Mouse (Mus musculus) forebrain, postnatal 0 days (tissue): ENCODE data around the gene Gzmm. TPM values are rescaled to one million over a fixed set of nuclear protein-coding genes. Genes with fewer than 3 reads are reported as not detected.

Source experiments
- ATAC-seq: fragments of 200-750 bp; cut with Nextera tagmentation; 2 replicates; pipeline ENCODE4 v1.8.0; 2017; ENCODE audit warnings: mild to moderate bottlenecking, moderate library complexity
- DNase-seq: peaks from one replicate; pipeline ENCODE4 v3.0.0-alpha.2; 2015
- H3K27ac ChIP-seq: fragments of 300-500 bp; sonication (generic); 2 replicates; pipeline ENCODE4 v1.5.1; 2014; ENCODE audit warnings: low read depth, mild to moderate bottlenecking, antibody characterized with exemption, low read length, moderate library complexity, mixed read lengths
- H3K27me3 ChIP-seq: fragments of 300-500 bp; sonication (generic); 2 replicates; pipeline ENCODE4 v1.6.1; 2014; ENCODE audit warnings: mild to moderate bottlenecking, low read length, mixed read lengths; ENCODE audit not compliant: insufficient read depth
- H3K36me3 ChIP-seq: fragments of 300-500 bp; sonication (generic); 2 replicates; pipeline ENCODE4 v1.6.1; 2014; ENCODE audit warnings: mild to moderate bottlenecking, moderate library complexity; ENCODE audit not compliant: insufficient read depth
- H3K4me1 ChIP-seq: fragments of 300-500 bp; sonication (generic); 2 replicates; pipeline ENCODE4 v1.6.1; 2014; ENCODE audit warnings: antibody characterized with exemption; ENCODE audit not compliant: insufficient read depth
- H3K4me2 ChIP-seq: fragments of 300-500 bp; sonication (generic); 2 replicates; pipeline ENCODE4 v1.6.1; 2014; ENCODE audit warnings: low read depth, mild to moderate bottlenecking, moderate library complexity
- H3K4me3 ChIP-seq: fragments of 300-500 bp; sonication (generic); 2 replicates; pipeline ENCODE4 v1.5.1; 2014; ENCODE audit warnings: low read depth, low read length, mixed read lengths
- H3K9ac ChIP-seq: fragments of 300-500 bp; sonication (generic); 2 replicates; pipeline ENCODE4 v1.6.1; 2014; ENCODE audit warnings: mild to moderate bottlenecking
- H3K9me3 ChIP-seq: fragments of 300-500 bp; sonication (generic); 2 replicates; pipeline ENCODE4 v1.6.1; 2016; ENCODE audit warnings: low read length
- CTCF ChIP-seq: sonication (generic); IDR thresholded peaks from 2 replicates; pipeline ENCODE4 v1.5.1; 2016; ENCODE audit warnings: antibody characterized with exemption, control low read depth, low read depth
- WGBS: fragments of 180-500 bp; shearing (Covaris S2); extraction: QIAGEN DNeasy Blood & Tissue Kit; methylation state at CpG from one replicate; pipeline ENCODE4 v1.1.7; 2014; 5-methylcytosine and 5-hydroxymethylcytosine counted together
- polyA plus RNA-seq: library from polyadenylated mRNA; unstranded; fragments of >200 nt; fragmentation: Nextera tagmentation; extraction: Ambion mirVana; gene quantifications from 2 replicates; pipeline ENCODE4 v1.2.1, GENCODE M21; 2015
- total RNA-seq: library from RNA; depleted of rRNA; stranded (reverse); fragments of >200 nt; gene quantifications from 2 replicates; pipeline ENCODE4 v1.2.3, GENCODE M21; 2014

The Gzmm gene
- total and polyA plus RNA-seq, 2 experiments from 2014 or later = 1.1 to 3.3 TPM

GRCm38 (mm10) chr10:79661861-79662260 is 27.0 kb upstream of the Gzmm start:
- no peaks in the 10 kb centered on the region for H3K36me3 ChIP-seq
- H3K27ac ChIP-seq = no peak overlapping the region
- no peaks in the 10 kb centered on the region for H3K9me3 ChIP-seq
- DNase-seq (no peak), ATAC-seq (no peak)
- no peaks in the 10 kb centered on the region for H3K27me3 ChIP-seq
- H3K9ac ChIP-seq = no peak overlapping the region
- WGBS = 33% methylated on average over 3 of the region's 3 CpGs
- no peak overlapping the region for H3K4me3 ChIP-seq
- H3K4me1 ChIP-seq = no peaks in the 10 kb centered on the region
- TF ChIP-seq CTCF = no peak
- H3K4me2 ChIP-seq = no peak overlapping the region

- TF ChIP-seq CTCF = peak; percentile 89
- no peaks in the 10 kb centered on the region for H3K9me3 ChIP-seq
- peaks cover 7% of the 10 kb centered on the region; the same call in 1 of the 2 replicates for H3K4me1 ChIP-seq
- H3K36me3 ChIP-seq = no peaks in the 10 kb centered on the region
- ATAC-seq (no peak), DNase-seq (peak; percentile 64)
- H3K9ac ChIP-seq = no peak within 1 kb of the TSS
- no peak within 1 kb of the TSS for H3K4me3 ChIP-seq
- H3K4me2 ChIP-seq = no peak within 1 kb of the TSS
- no peak within 1 kb of the TSS for H3K27ac ChIP-seq
- no peaks in the 10 kb centered on the region for H3K27me3 ChIP-seq
- WGBS = 10% methylated on average over 13 of the region's 13 CpGs
Measured at GRCm38 (mm10) chr10:79664131-79664665, 24.6 kb upstream of the Gzmm start, which contains the start of gene Madcam1. Gene Madcam1 (plus strand): TSS chr10:79664559.

GRCm38 (mm10) chr10:79665051-79665450 is 23.8 kb upstream of the Gzmm start:
- Histone ChIP-seq H3K9me3 (no peaks in the 10 kb centered on the region), H3K9ac (no peak overlapping the region), H3K4me2 (no peak overlapping the region), H3K27ac (no peak overlapping the region), H3K4me1 (peaks cover 7% of the 10 kb centered on the region; the same call in 1 of the 2 replicates), H3K4me3 (no peak overlapping the region), H3K27me3 (no peaks in the 10 kb centered on the region), H3K36me3 (no peaks in the 10 kb centered on the region)
- WGBS = 82% methylated on average over 8 of the region's 8 CpGs
- no peak for TF ChIP-seq CTCF
- ATAC-seq = no peak
- no peak for DNase-seq

- Histone ChIP-seq H3K4me2 (no peak overlapping the region), H3K27me3 (no peaks in the 10 kb centered on the region), H3K9ac (no peak overlapping the region), H3K4me1 (peaks cover 18% of the 10 kb centered on the region), H3K27ac (no peak overlapping the region), H3K4me3 (no peak overlapping the region), H3K9me3 (no peaks in the 10 kb centered on the region), H3K36me3 (no peaks in the 10 kb centered on the region)
- DNase-seq = no peak
- WGBS = 74% methylated on average over 9 of the region's 9 CpGs
- ATAC-seq = no peak
- TF ChIP-seq CTCF = no peak
Measured at GRCm38 (mm10) chr10:79666493-79666892, 22.3 kb upstream of the Gzmm start.

- Histone ChIP-seq H3K4me3 (peak overlapping the region; percentile 100), H3K4me1 (peaks cover 18% of the 10 kb centered on the region), H3K27me3 (no peaks in the 10 kb centered on the region), H3K9ac (peak overlapping the region; percentile 10; the same call in 1 of the 2 replicates), H3K4me2 (peak overlapping the region; percentile 89), H3K9me3 (no peaks in the 10 kb centered on the region), H3K36me3 (peaks cover 4% of the 10 kb centered on the region; the same call in 1 of the 2 replicates), H3K27ac (peak overlapping the region; percentile 95)
- ATAC-seq (no peak), DNase-seq (no peak)
- WGBS = 86% methylated on average over 5 of the region's 5 CpGs
- no peak for TF ChIP-seq CTCF
Measured at GRCm38 (mm10) chr10:79668076-79668475, 20.7 kb upstream of the Gzmm start.

GRCm38 (mm10) chr10:79668771-79669575 is 19.8 kb upstream of the Gzmm start, which contains the start of gene Tpgs1:
Gene Tpgs1 (plus strand): TSS chr10:79669369.
- peak; percentile 98 for DNase-seq
- peak; percentile 93 for TF ChIP-seq CTCF
- no peaks in the 10 kb centered on the region for H3K9me3 ChIP-seq
- peak within 1 kb of the TSS; percentile 89 for H3K4me2 ChIP-seq
- peak; percentile 92 for ATAC-seq
- WGBS = under 1% methylated on average over 45 of the region's 45 CpGs
- peaks cover 4% of the 10 kb centered on the region; the same call in 1 of the 2 replicates for H3K36me3 ChIP-seq
- peaks cover 18% of the 10 kb centered on the region for H3K4me1 ChIP-seq
- peak within 1 kb of the TSS; percentile 95 for H3K27ac ChIP-seq
- peak within 1 kb of the TSS; percentile 100 for H3K4me3 ChIP-seq
- peak within 1 kb of the TSS; percentile 96 for H3K9ac ChIP-seq
- no peaks in the 10 kb centered on the region for H3K27me3 ChIP-seq

GRCm38 (mm10) chr10:79669576-79670057 is 19.2 kb upstream of the Gzmm start:
- H3K27ac ChIP-seq = peak overlapping the region; percentile 95
- peaks cover 4% of the 10 kb centered on the region; the same call in 1 of the 2 replicates for H3K36me3 ChIP-seq
- H3K4me3 ChIP-seq = peak overlapping the region; percentile 100
- peak overlapping the region; percentile 96 for H3K9ac ChIP-seq
- peak; percentile 88 for DNase-seq
- 0 out of 2 replicates have a peak, but pooled peaks have one; percentile 1 for TF ChIP-seq CTCF
- no peaks in the 10 kb centered on the region for H3K9me3 ChIP-seq
- no peaks in the 10 kb centered on the region for H3K27me3 ChIP-seq
- peaks cover 18% of the 10 kb centered on the region for H3K4me1 ChIP-seq
- WGBS = 3% methylated on average over 39 of the region's 47 CpGs
- peak; percentile 67 for ATAC-seq
- H3K4me2 ChIP-seq = peak overlapping the region; percentile 89
